Mouse (Mus musculus): ENCODE results near the gene N4bp2l2. TPM values are rescaled to one million over a fixed set of nuclear protein-coding genes. Genes with fewer than 3 reads are reported as not detected.
A peak's percentile ranks its signal among the peaks of the same experiment; 100 is the strongest.
"Not testable (repeated sequence)": the region's sequence is repeated elsewhere in the genome, so short reads cannot be mapped to it uniquely, and the experiment has no call there.

The N4bp2l2 gene
- polyA plus RNA-seq, 1 experiment from 2014 or later, result 19.7 TPM

GRCm38 (mm10) chr5:150643390-150643789 lies 22.6 kb downstream of the N4bp2l2 start:
- Histone ChIP-seq H3K4me1 (replicated peaks) (peaks cover 28% of the 10 kb centered on the region), H3K36me3 (peaks cover 39% of the 10 kb centered on the region)
- not testable (repeated sequence) for H3K9ac ChIP-seq; H3K27me3 ChIP-seq; H3K4me3 ChIP-seq (replicated peaks); ATAC-seq (ENCODE audit: low read depth); H3K27ac ChIP-seq; H3K9me3 ChIP-seq (replicated peaks); H3K4me2 ChIP-seq; DNase-seq
- 90% methylated on average over 4 of the region's 4 CpGs for WGBS (ENCODE audit: insufficient replicate concordance)

- H3K9me3 ChIP-seq (replicated peaks), result no peaks in the 10 kb centered on the region
- 17% methylated on average over 3 of the region's 3 CpGs for WGBS (ENCODE audit: insufficient replicate concordance)
- no peak overlapping the region for H3K9ac ChIP-seq
- no peaks in the 10 kb centered on the region for H3K27me3 ChIP-seq
- ATAC-seq (ENCODE audit: low read depth) (peak; percentile 94), DNase-seq (no peak)
- H3K4me2 ChIP-seq, result no peak overlapping the region
- H3K4me1 ChIP-seq (replicated peaks), result peaks cover 28% of the 10 kb centered on the region
- peak overlapping the region; percentile 81 for H3K27ac ChIP-seq
- H3K4me3 ChIP-seq (replicated peaks), result no peak overlapping the region
- H3K36me3 ChIP-seq, result peaks cover 46% of the 10 kb centered on the region
These were observed 24.5 kb downstream of the N4bp2l2 start for GRCm38 (mm10) chr5:150641440-150641839.

GRCm38 (mm10) chr5:150629692-150630091 lies 36.3 kb downstream of the N4bp2l2 start:
- H3K27ac ChIP-seq, result no peak overlapping the region
- ATAC-seq (ENCODE audit: low read depth) (no peak), DNase-seq (no peak)
- peaks cover 22% of the 10 kb centered on the region for H3K36me3 ChIP-seq
- no peaks in the 10 kb centered on the region for H3K4me1 ChIP-seq (replicated peaks)
- H3K9me3 ChIP-seq (replicated peaks), result no peaks in the 10 kb centered on the region
- H3K4me2 ChIP-seq, result no peak overlapping the region
- H3K9ac ChIP-seq, result no peak overlapping the region
- 85% methylated on average over 2 of the region's 2 CpGs for WGBS (ENCODE audit: insufficient replicate concordance)
- no peaks in the 10 kb centered on the region for H3K27me3 ChIP-seq
- no peak overlapping the region for H3K4me3 ChIP-seq (replicated peaks)

- no peak overlapping the region for H3K9ac ChIP-seq
- DNase-seq (no peak), ATAC-seq (ENCODE audit: low read depth) (no peak)
- H3K4me1 ChIP-seq (replicated peaks), result no peaks in the 10 kb centered on the region
- no peaks in the 10 kb centered on the region for H3K27me3 ChIP-seq
- no peak overlapping the region for H3K27ac ChIP-seq
- no peak overlapping the region for H3K4me2 ChIP-seq
- H3K9me3 ChIP-seq (replicated peaks), result no peaks in the 10 kb centered on the region
- peaks cover 18% of the 10 kb centered on the region for H3K36me3 ChIP-seq
- no peak overlapping the region for H3K4me3 ChIP-seq (replicated peaks)
- 92% methylated on average over 1 of the region's 1 CpGs for WGBS (ENCODE audit: insufficient replicate concordance)
These were observed 36.7 kb downstream of the N4bp2l2 start for GRCm38 (mm10) chr5:150629272-150629671.

- DNase-seq (no peak), ATAC-seq (ENCODE audit: low read depth) (no peak)
- no peak overlapping the region for H3K4me2 ChIP-seq
- no peaks in the 10 kb centered on the region for H3K27me3 ChIP-seq
- H3K9ac ChIP-seq, result no peak overlapping the region
- H3K9me3 ChIP-seq (replicated peaks), result no peaks in the 10 kb centered on the region
- H3K4me1 ChIP-seq (replicated peaks), result peaks cover 3% of the 10 kb centered on the region; the same call in 1 of the 2 replicates
- peaks cover 6% of the 10 kb centered on the region; the same call in 1 of the 2 replicates for H3K36me3 ChIP-seq
- no peak overlapping the region for H3K27ac ChIP-seq
- no peak overlapping the region for H3K4me3 ChIP-seq (replicated peaks)
- WGBS (ENCODE audit: insufficient replicate concordance), result 67% methylated on average over 7 of the region's 7 CpGs
These were observed 40.5 kb downstream of the N4bp2l2 start for GRCm38 (mm10) chr5:150625528-150625927.

GRCm38 (mm10) chr5:150622792-150623191 lies 43.2 kb downstream of the N4bp2l2 start:
- peaks cover under 1% of the 10 kb centered on the region; the same call in 1 of the 2 replicates for H3K36me3 ChIP-seq
- no peak for DNase-seq
- no peak overlapping the region for H3K27ac ChIP-seq

GRCm38 (mm10) chr5:150621592-150621991 lies 44.4 kb downstream of the N4bp2l2 start:
- ATAC-seq (ENCODE audit: low read depth), result no peak
- DNase-seq, result no peak
- 28% methylated on average over 3 of the region's 3 CpGs for WGBS (ENCODE audit: insufficient replicate concordance)
- no peak overlapping the region for H3K4me3 ChIP-seq (replicated peaks)
- H3K27ac ChIP-seq, result no peak overlapping the region
- H3K4me2 ChIP-seq, result no peak overlapping the region
- H3K9ac ChIP-seq, result no peak overlapping the region
- H3K27me3 ChIP-seq, result no peaks in the 10 kb centered on the region
- peaks cover 7% of the 10 kb centered on the region for H3K4me1 ChIP-seq (replicated peaks)
- no peaks in the 10 kb centered on the region for H3K36me3 ChIP-seq
- H3K9me3 ChIP-seq (replicated peaks), result no peaks in the 10 kb centered on the region

More at GRCm38 (mm10) chr5:150622792-150623191, 43.2 kb downstream of the N4bp2l2 start:
- no peak overlapping the region for H3K4me2 ChIP-seq
- whole genome bisulfite sequencing (ENCODE audit: insufficient replicate concordance), result 41% methylated on average over 1 of the region's 1 CpGs
- H3K4me1 ChIP-seq (replicated peaks), result peaks cover 7% of the 10 kb centered on the region
- no peaks in the 10 kb centered on the region for H3K9me3 ChIP-seq (replicated peaks)
- no peak overlapping the region for H3K9ac ChIP-seq
- no peak overlapping the region for H3K4me3 ChIP-seq (replicated peaks)
- no peaks in the 10 kb centered on the region for H3K27me3 ChIP-seq
- ATAC-seq (ENCODE audit: low read depth), result no peak

- Histone ChIP-seq H3K36me3 (no peaks in the 10 kb centered on the region), H3K9me3 (replicated peaks) (no peaks in the 10 kb centered on the region), H3K9ac (no peak overlapping the region), H3K27me3 (no peaks in the 10 kb centered on the region), H3K4me3 (replicated peaks) (no peak overlapping the region), H3K4me1 (replicated peaks) (peaks cover 7% of the 10 kb centered on the region), H3K27ac (no peak overlapping the region), H3K4me2 (no peak overlapping the region)
- DNase-seq (no peak), ATAC-seq (ENCODE audit: low read depth) (no peak)
- WGBS (ENCODE audit: insufficient replicate concordance), result 74% methylated on average over 7 of the region's 7 CpGs
These were observed 45.3 kb downstream of the N4bp2l2 start for GRCm38 (mm10) chr5:150620588-150621135.

GRCm38 (mm10) chr5:150618599-150619355 lies 47.2 kb downstream of the N4bp2l2 start:
- Histone ChIP-seq H3K27ac (no peak overlapping the region), H3K36me3 (no peaks in the 10 kb centered on the region), H3K4me1 (replicated peaks) (peaks cover 7% of the 10 kb centered on the region), H3K9me3 (replicated peaks) (no peaks in the 10 kb centered on the region), H3K9ac (no peak overlapping the region), H3K4me2 (no peak overlapping the region), H3K27me3 (no peaks in the 10 kb centered on the region), H3K4me3 (replicated peaks) (no peak overlapping the region)
- 78% methylated on average over 10 of the region's 10 CpGs for WGBS (ENCODE audit: insufficient replicate concordance)
- no peak for ATAC-seq (ENCODE audit: low read depth)
- no peak for DNase-seq

GRCm38 (mm10) chr5:150616731-150617130 lies 49.3 kb downstream of the N4bp2l2 start:
- no peak overlapping the region for H3K9ac ChIP-seq
- H3K27ac ChIP-seq, result no peak overlapping the region
- no peak overlapping the region for H3K4me2 ChIP-seq
- H3K36me3 ChIP-seq, result no peaks in the 10 kb centered on the region
- H3K9me3 ChIP-seq (replicated peaks), result no peaks in the 10 kb centered on the region
- H3K27me3 ChIP-seq, result no peaks in the 10 kb centered on the region
- H3K4me3 ChIP-seq (replicated peaks), result no peak overlapping the region
- WGBS (ENCODE audit: insufficient replicate concordance), result 52% methylated on average over 3 of the region's 3 CpGs
- ATAC-seq (ENCODE audit: low read depth) (no peak), DNase-seq (no peak)
- H3K4me1 ChIP-seq (replicated peaks), result peaks cover 7% of the 10 kb centered on the region

- WGBS (ENCODE audit: insufficient replicate concordance), result 86% methylated on average over 2 of the region's 2 CpGs
- no peak overlapping the region for H3K27ac ChIP-seq
- H3K36me3 ChIP-seq, result no peaks in the 10 kb centered on the region
- ATAC-seq (ENCODE audit: low read depth), result no peak
- H3K4me3 ChIP-seq (replicated peaks), result no peak overlapping the region
- no peaks in the 10 kb centered on the region for H3K27me3 ChIP-seq
- DNase-seq, result no peak
- H3K4me1 ChIP-seq (replicated peaks), result peaks cover 7% of the 10 kb centered on the region
- H3K9ac ChIP-seq, result no peak overlapping the region
- no peak overlapping the region for H3K4me2 ChIP-seq
- no peaks in the 10 kb centered on the region for H3K9me3 ChIP-seq (replicated peaks)
These were observed 49.8 kb downstream of the N4bp2l2 start for GRCm38 (mm10) chr5:150616216-150616615.

- no peak for DNase-seq
- ATAC-seq (ENCODE audit: low read depth), result no peak
These were observed 51.9 kb downstream of the N4bp2l2 start for GRCm38 (mm10) chr5:150614054-150614453.

More at GRCm38 (mm10) chr5:150614054-150614453, 51.9 kb downstream of the N4bp2l2 start:
- H3K27me3 ChIP-seq, result no peaks in the 10 kb centered on the region
- H3K4me2 ChIP-seq, result no peak overlapping the region
- H3K4me3 ChIP-seq (replicated peaks), result no peak overlapping the region
- H3K4me1 ChIP-seq (replicated peaks), result no peaks in the 10 kb centered on the region; the same call in 1 of the 2 replicates
- no peak overlapping the region for H3K9ac ChIP-seq
- WGBS (ENCODE audit: insufficient replicate concordance), result 73% methylated on average over 2 of the region's 2 CpGs
- no peak overlapping the region for H3K27ac ChIP-seq
- no peaks in the 10 kb centered on the region for H3K9me3 ChIP-seq (replicated peaks)
- no peaks in the 10 kb centered on the region for H3K36me3 ChIP-seq

Measured in liver, embryonic 13.5 days (tissue).